Mouse (Mus musculus) cortical plate, adult 2 months (tissue): ENCODE results near the gene Tef.

Experiments
- CTCF ChIP-seq: fragments of 200-500 bp; IDR thresholded peaks from 2 replicates; pipeline ENCODE4 v1.5.1; 2011; ENCODE audit warnings: mild to moderate bottlenecking, control low read depth, low read length; ENCODE audit not compliant: insufficient read depth; ENCODE audit errors: extremely low read depth
- POLR2A ChIP-seq: fragments of 200-500 bp; IDR thresholded peaks from 2 replicates; pipeline ENCODE4 v1.6.1; 2011; ENCODE audit warnings: mild to moderate bottlenecking, low read length, control low read depth; ENCODE audit not compliant: insufficient read depth; ENCODE audit errors: extremely low read depth

DNA sequence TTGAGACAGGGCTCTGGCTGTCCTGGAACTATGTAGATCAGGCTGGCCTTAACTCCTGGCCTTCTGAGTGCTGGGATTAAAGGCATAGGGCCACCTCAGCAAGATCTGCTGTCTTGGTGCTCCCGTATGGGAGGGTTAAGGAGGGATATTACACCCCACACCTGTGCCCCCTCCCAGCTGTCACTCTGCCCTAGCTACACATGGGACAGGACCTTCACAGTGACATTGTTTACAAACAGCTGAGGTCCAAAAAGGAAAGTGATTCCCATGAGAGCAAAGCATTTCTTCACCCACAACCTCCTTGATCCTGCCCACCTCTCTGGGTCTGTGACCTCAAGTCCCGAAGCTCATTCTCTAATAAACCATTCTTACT is 27.0 kb downstream of the Tef start:
- TF ChIP-seq CTCF (no peak), POLR2A (no peak)
